Mouse (Mus musculus) ES-E14 (cell line): ENCODE results near the gene Ren1.

Experiments used
- CHD2 ChIP-seq: IDR thresholded peaks from 2 replicates; pipeline ENCODE4 v1.6.1; 2014; ENCODE audit warnings: mild to moderate bottlenecking, low read depth, low read length, inconsistent platforms
- HCFC1 ChIP-seq: IDR thresholded peaks from 2 replicates; pipeline ENCODE4 v1.6.1; 2012; ENCODE audit warnings: low read length, inconsistent platforms, borderline replicate concordance; ENCODE audit not compliant: insufficient read depth
- MAFK ChIP-seq: IDR thresholded peaks from 2 replicates; pipeline ENCODE4 v1.6.1; 2014; ENCODE audit warnings: mild to moderate bottlenecking, low read depth, low read length, inconsistent platforms; ENCODE audit not compliant: insufficient read depth
- ZC3H11A ChIP-seq: IDR thresholded peaks from 2 replicates; pipeline ENCODE4 v1.6.1; 2012; ENCODE audit warnings: low read depth, mild to moderate bottlenecking, inconsistent platforms, low read length, borderline replicate concordance

DNA sequence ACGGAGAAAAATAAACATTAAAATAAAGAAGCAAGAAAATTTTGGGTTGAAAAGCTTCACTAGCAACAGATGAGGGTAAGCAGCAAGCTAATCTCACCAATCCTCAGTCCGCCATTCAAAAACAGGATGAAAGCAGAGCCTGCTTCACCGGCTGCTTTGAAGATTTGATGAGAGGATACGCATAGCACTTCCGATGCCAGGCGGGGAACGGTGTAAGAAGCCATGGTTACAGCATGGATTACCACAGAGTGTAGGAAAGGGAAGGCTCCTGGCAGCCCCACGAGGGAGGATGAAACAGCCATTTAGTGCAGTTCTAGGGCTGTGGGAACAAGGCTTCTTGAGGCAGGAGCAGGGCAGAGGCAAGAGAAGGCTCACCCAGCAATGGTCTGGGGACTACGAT is 1.5 kb downstream of the Ren1 start:
- TF ChIP-seq CHD2: no peak
- no peak for TF ChIP-seq ZC3H11A
- TF ChIP-seq HCFC1: no peak
- no peak for TF ChIP-seq MAFK
